Mouse (Mus musculus) spleen, adult 2 months (tissue): ENCODE data around the gene Med16. TPM values are rescaled to one million over a fixed set of nuclear protein-coding genes. Genes with fewer than 3 reads are reported as not detected.

Source experiments
- DNase-seq, 2 experiments: peaks; one replicate each; pipeline versions ENCODE4 v3.0.0 to v3.0.0-alpha.2; 2012 to 2021; ENCODE audit warnings: low spot score in 2 of 2, low read depth in 1 of 2
- H3K27ac ChIP-seq: fragments of 200-500 bp; 2 replicates; pipeline ENCODE4 v1.5.1; 2012; ENCODE audit warnings: low read length, inconsistent platforms; ENCODE audit not compliant: insufficient read depth
- H3K27me3 ChIP-seq: fragments of 200-500 bp; 2 replicates; pipeline ENCODE4 v1.6.1; 2012; ENCODE audit warnings: mild to moderate bottlenecking, moderate library complexity, low read length, inconsistent platforms; ENCODE audit not compliant: control insufficient read depth, insufficient read depth
- H3K36me3 ChIP-seq: fragments of 200-500 bp; 2 replicates; pipeline ENCODE4 v1.6.1; 2012; ENCODE audit warnings: mild to moderate bottlenecking, low read length, inconsistent platforms; ENCODE audit not compliant: control insufficient read depth, insufficient read depth
- H3K4me1 ChIP-seq: fragments of 200-500 bp; 2 replicates; pipeline ENCODE4 v1.6.1; 2011; ENCODE audit warnings: inconsistent platforms; ENCODE audit not compliant: control insufficient read depth, insufficient read depth, insufficient read length
- H3K4me3 ChIP-seq: fragments of 200-500 bp; 2 replicates; pipeline ENCODE4 v1.5.1; 2011; ENCODE audit warnings: mild to moderate bottlenecking, inconsistent platforms; ENCODE audit not compliant: insufficient read depth, insufficient read length; ENCODE audit errors: extremely low read depth
- CTCF ChIP-seq: fragments of 200-500 bp; IDR thresholded peaks from 2 replicates; pipeline ENCODE4 v1.5.1; 2011; ENCODE audit warnings: mild to moderate bottlenecking, inconsistent platforms; ENCODE audit not compliant: insufficient read depth, insufficient read length, insufficient replicate concordance; ENCODE audit errors: extremely low read depth
- POLR2A ChIP-seq: fragments of 200-500 bp; IDR thresholded peaks from 2 replicates; pipeline ENCODE4 v1.6.1; 2011; ENCODE audit warnings: low read depth, low read length, inconsistent platforms
- WGBS: fragments of 180-500 bp; shearing (Covaris S2); methylation state at CpG from one replicate; pipeline ENCODE4 v1.1.7; 2018; 5-methylcytosine and 5-hydroxymethylcytosine counted together
- polyA plus RNA-seq: library from polyadenylated mRNA; depleted of rRNA; stranded (reverse); fragments of >200 nt; gene quantifications from 2 replicates; pipeline ENCODE4 v1.2.3, GENCODE M21; 2012

Med16 gene
- polyA plus RNA-seq, 1 experiment, result 46.4 TPM

DNA sequence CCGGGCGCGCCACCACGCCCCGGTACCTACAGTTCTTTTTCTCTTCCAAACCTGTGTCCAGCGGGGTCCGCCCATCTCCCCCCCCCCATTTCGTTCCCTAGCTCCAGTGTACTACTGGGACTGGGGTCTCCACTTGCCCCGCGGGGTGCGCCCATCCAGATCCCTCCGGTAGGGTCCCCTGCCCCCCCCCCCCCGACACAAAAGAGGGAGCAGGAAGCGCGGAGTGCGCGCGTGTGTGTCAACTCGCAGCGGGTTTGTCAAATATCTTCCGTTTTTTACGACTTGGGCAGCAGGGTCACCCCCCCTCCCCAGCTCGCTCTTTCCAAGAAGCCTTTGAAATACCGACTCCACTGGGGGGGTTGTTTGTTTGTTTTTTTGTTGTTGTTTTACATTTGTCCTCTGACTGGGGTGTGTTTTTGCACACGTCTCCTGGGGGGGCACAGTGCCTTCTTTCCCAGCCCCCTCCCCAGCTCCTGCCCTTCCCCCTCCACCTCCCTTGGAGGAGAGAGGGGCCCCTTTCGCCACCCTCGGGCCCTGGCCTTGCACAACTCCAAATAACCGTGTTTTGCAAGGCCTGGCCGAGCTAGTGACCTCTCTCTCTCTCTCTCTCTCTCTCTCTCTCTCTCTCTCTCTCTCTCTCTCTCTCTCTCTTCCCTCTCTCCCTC is 19.4 kb upstream of the Med16 start:
- Histone ChIP-seq H3K36me3 (peaks cover 14% of the 10 kb centered on the region), H3K27me3 (no peaks in the 10 kb centered on the region), H3K4me1 (peaks cover 6% of the 10 kb centered on the region; the same call in 1 of the 2 replicates), H3K27ac (peak overlapping the region; percentile 92), H3K4me3 (peak overlapping the region; percentile 96)
- peak in 1 of 2 experiments; percentile 39 for DNase-seq
- TF ChIP-seq POLR2A (no peak), CTCF (no peak)
- WGBS, result 1% methylated on average over 28 of the region's 29 CpGs

DNA sequence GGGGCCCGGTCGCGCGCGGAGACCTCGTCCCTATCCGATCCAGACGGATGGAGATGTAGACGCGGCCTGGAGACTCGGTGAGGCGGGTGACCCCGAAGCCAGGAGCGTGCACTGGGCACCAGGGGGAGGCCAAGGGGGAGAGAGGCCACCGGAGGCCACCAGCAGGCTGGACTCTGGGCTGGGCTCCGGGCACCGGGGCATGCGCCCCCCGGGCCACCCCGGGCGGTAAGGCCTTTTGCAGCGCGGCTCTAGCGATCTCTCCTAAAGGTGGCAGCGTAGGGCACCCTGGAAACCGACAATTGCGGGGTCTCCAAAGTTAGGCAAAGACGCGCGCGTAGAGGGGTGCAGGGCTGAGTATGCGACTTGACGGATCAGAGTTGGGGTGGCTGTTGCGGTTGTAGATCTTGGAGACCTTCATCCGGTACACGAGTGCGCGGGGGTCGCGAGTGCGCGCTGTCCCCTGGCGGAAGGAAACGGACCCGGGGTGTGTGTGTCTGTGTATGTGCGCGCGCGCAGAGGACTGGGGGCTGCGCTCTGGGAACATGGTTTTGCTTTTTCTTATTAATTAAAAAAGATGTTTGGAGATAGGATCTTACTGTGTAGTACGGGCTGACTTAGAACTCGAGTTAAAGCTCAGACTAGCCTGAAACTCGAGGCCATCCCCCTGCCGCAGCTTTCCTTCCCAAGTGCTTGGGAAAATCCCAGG is 18.8 kb upstream of the Med16 start:
- TF ChIP-seq CTCF (no peak), POLR2A (no peak)
- Histone ChIP-seq H3K27me3 (no peaks in the 10 kb centered on the region), H3K4me1 (peaks cover 2% of the 10 kb centered on the region; the same call in 1 of the 2 replicates), H3K27ac (peak overlapping the region; percentile 92), H3K36me3 (peaks cover 10% of the 10 kb centered on the region), H3K4me3 (peak overlapping the region; percentile 96)
- WGBS, result under 1% methylated on average over 54 of the region's 54 CpGs
- DNase-seq, result peak in 1 of 2 experiments; percentile 63

DNA sequence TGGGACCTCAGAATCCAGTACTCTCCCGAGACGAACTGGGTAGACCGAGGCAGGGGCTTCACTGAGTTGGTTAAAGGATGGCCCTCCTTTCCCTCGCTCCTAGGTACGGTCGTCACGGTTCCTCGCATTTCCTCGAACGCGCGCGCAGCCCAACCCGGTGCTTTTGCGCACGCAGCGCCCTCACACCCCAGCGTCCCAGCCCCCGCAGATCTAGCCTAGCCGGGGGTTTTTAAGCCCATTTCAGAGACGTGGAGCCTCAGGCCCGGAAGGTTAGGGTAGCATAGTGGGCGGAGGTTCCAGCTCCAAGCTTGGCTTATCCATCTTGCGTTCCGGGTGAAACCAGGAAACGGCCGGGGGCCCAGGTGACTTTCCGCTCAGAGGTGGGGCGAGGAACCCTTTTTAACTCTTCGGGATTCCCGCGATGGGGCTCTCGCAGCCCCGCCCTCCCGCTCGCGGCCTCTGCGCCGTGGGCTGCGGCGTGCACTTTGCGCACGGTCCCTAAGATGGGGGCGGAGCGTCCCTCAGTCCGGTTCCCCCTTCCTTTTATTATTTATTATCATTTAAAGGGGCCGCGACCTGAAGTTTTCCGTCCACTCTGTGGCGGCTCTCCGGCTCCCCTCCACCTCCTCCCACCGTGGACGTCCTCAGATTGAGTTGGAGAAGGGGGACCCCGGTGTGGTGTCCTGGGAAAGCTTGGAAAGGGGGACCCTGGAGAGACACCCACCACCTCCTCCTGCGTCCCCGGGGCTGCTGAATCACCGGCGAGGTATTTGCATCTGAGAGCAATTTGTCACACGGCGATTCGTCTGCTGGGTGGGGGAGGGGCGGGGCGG is 18.0 kb upstream of the Med16 start, which contains the start of gene Arid3a:
Gene Arid3a (plus strand): TSS at position 553 of the 833 bp plus-strand sequence.
- Histone ChIP-seq H3K4me1 (peaks cover 3% of the 10 kb centered on the region), H3K36me3 (peaks cover 5% of the 10 kb centered on the region), H3K27me3 (0 out of 2 replicates have a peak, but pooled peaks cover under 1% of the 10 kb centered on the region), H3K4me3 (peak within 1 kb of the TSS; percentile 96), H3K27ac (peak within 1 kb of the TSS; percentile 92)
- no peak for TF ChIP-seq CTCF
- TF ChIP-seq POLR2A, result no peak; the same call in 1 of the 2 replicates
- peak; percentile 82 to 87 for DNase-seq
- under 1% methylated on average over 63 of the region's 63 CpGs for WGBS

DNA sequence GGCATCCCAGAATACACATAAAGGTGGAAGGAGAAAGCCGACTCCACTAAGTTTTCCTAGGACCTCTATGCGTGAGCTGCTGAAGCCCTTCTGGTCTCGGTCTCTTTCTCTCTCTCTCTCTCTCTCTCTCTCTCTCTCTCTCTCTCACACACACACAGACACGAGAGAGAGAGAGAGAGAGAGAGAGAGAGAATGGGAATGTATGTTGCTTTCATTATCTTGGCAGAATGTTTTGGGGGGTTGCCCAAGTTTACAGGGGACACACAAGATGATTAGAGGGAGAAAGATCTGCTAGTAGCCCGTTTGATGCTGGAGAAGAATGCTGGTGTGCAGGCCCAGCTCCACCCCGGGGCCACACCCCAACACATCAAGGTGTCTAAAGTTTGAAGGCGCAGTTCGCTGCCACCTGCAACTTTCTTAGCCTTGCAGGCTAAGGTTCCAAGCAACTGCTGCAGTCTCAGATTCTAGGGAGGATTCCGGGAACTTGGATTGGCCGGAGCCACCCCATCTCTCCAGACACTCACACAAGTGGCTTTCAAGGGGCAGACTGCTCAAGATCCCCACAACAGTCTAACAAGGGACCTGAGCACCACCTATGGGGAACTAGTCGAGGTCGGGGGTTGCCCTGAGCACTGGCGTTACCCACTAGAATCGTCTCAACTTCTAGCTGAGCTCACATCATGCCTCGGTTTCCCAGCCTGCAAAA is 17.2 kb upstream of the Med16 start:
- H3K27me3 ChIP-seq, result peaks cover 5% of the 10 kb centered on the region; the same call in 1 of the 2 replicates
- DNase-seq, result no peak
- peaks cover 6% of the 10 kb centered on the region for H3K4me1 ChIP-seq
- TF ChIP-seq CTCF (no peak), POLR2A (no peak)
- H3K27ac ChIP-seq, result peak overlapping the region; percentile 88
- H3K36me3 ChIP-seq, result peaks cover 4% of the 10 kb centered on the region; the same call in 1 of the 2 replicates
- H3K4me3 ChIP-seq, result peak overlapping the region; percentile 96
- WGBS, result 6% methylated on average over 15 of the region's 15 CpGs

DNA sequence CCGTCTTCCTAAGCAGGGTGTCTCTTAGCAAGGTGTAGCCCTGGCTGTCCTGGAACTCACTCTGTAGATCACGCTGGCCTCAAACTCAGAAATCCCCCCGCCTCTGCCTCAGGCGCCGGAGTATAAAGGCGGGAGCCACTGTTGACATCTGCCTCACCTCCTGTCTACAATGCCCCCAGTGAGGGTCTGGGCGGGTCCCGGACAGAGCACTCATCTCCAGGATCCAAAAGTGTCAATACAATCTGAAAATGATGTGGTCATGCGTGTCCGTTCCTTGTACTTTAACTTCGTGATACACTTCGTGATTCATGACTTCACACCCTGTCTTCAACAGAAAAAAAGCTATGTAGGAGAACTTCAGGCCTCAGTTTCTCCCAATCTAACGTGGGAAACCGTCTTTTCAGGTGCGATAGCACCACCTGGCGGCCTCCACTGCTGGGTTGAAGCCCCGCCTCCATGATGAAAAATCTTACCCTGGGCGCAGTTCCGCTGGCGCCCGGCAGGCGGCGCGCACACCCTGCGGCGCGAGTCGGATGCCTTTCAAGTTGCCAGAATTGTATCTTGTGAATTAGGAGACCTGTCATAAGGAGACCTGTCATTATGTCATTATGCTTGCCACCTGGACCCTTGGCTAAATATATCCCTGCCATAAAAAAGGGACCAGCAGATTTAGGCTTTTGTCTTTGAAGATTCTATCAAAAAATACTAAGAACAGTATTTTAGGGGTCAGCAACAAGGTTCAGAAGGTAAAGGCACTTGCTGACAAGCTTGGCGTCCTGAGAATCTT is 16.5 kb upstream of the Med16 start:
- 22% methylated on average over 29 of the region's 29 CpGs for WGBS
- peak; percentile 75 to 87 for DNase-seq

More for the DNA sequence above, 16.5 kb upstream of the Med16 start:
- Histone ChIP-seq H3K27me3 (peaks cover 9% of the 10 kb centered on the region; the same call in 1 of the 2 replicates), H3K27ac (no peak overlapping the region), H3K4me3 (no peak overlapping the region), H3K36me3 (no peaks in the 10 kb centered on the region), H3K4me1 (peaks cover 11% of the 10 kb centered on the region)
- no peak for TF ChIP-seq POLR2A
- peak; percentile 100 for TF ChIP-seq CTCF
